Mouse (Mus musculus) bone marrow macrophage, adult 2 months (primary cell): ENCODE measurements at regions not wholly inside any gene's neighbourhood (a gene's known extent, or its start where the extent isn't known, plus 50 kb on each side); places are given as distances from the start of the nearest gene placed in this dataset.

Experiments used
- H3K27ac ChIP-seq: 2 replicates; pipeline ENCODE4 v1.5.1; 2012; ENCODE audit warnings: low read depth, low read length; ENCODE audit not compliant: insufficient read depth
- H3K4me1 ChIP-seq: 2 replicates; pipeline ENCODE4 v1.6.1; 2012; ENCODE audit warnings: low read length; ENCODE audit not compliant: control insufficient read depth, insufficient read depth
- H3K4me3 ChIP-seq: 2 replicates; pipeline ENCODE4 v1.5.1; 2012; ENCODE audit warnings: mild to moderate bottlenecking, low read length, moderate library complexity; ENCODE audit not compliant: insufficient read depth
- CTCF ChIP-seq: IDR thresholded peaks from 2 replicates; pipeline ENCODE4 v1.5.1; 2012; ENCODE audit warnings: low read depth, mild to moderate bottlenecking, low read length, moderate library complexity
- POLR2A ChIP-seq: IDR thresholded peaks from 2 replicates; pipeline ENCODE4 v1.6.1; 2012; ENCODE audit warnings: mild to moderate bottlenecking, low read depth, low read length, borderline replicate concordance

- no peaks in the 10 kb centered on the region for H3K4me1 ChIP-seq
- no peak overlapping the region for H3K27ac ChIP-seq
- H3K4me3 ChIP-seq = no peak overlapping the region
- TF ChIP-seq CTCF (no peak), POLR2A (no peak)
Measured at GRCm38 (mm10) chr6:84514623-84515022, 79.1 kb downstream of the Cyp26b1 start.

- no peak overlapping the region for H3K27ac ChIP-seq
- H3K4me3 ChIP-seq = no peak overlapping the region
- no peak for TF ChIP-seq POLR2A
- no peak for TF ChIP-seq CTCF
- H3K4me1 ChIP-seq = no peaks in the 10 kb centered on the region
Measured at GRCm38 (mm10) chr6:84508598-84508997, 85.1 kb downstream of the Cyp26b1 start.

GRCm38 (mm10) chr6:84506675-84507074, 87.0 kb downstream of the Cyp26b1 start:
- no peaks in the 10 kb centered on the region for H3K4me1 ChIP-seq
- no peak for TF ChIP-seq POLR2A
- TF ChIP-seq CTCF = no peak
- no peak overlapping the region for H3K27ac ChIP-seq
- no peak overlapping the region for H3K4me3 ChIP-seq

- H3K27ac ChIP-seq = no peak overlapping the region
- TF ChIP-seq POLR2A (no peak), CTCF (no peak)
- H3K4me3 ChIP-seq = no peak overlapping the region
- H3K4me1 ChIP-seq = no peaks in the 10 kb centered on the region
Measured at GRCm38 (mm10) chr6:84500255-84500886, 93.3 kb downstream of the Cyp26b1 start.

GRCm38 (mm10) chr6:84498076-84498475, 95.6 kb downstream of the Cyp26b1 start:
- Histone ChIP-seq H3K27ac (no peak overlapping the region), H3K4me3 (no peak overlapping the region), H3K4me1 (no peaks in the 10 kb centered on the region)
- no peak for TF ChIP-seq CTCF
- TF ChIP-seq POLR2A = no peak

- TF ChIP-seq POLR2A = no peak
- no peak for TF ChIP-seq CTCF
- no peak overlapping the region for H3K27ac ChIP-seq
- H3K4me3 ChIP-seq = no peak overlapping the region
- H3K4me1 ChIP-seq = no peaks in the 10 kb centered on the region
Measured at GRCm38 (mm10) chr6:84493676-84494075, 100.0 kb downstream of the Cyp26b1 start.

- H3K4me3 ChIP-seq = no peak overlapping the region
- H3K27ac ChIP-seq = no peak overlapping the region
- no peaks in the 10 kb centered on the region for H3K4me1 ChIP-seq
- TF ChIP-seq CTCF (no peak), POLR2A (no peak)
Measured at GRCm38 (mm10) chr6:84493169-84493568, 100.5 kb downstream of the Cyp26b1 start.

GRCm38 (mm10) chr6:84492594-84492993, 101.1 kb downstream of the Cyp26b1 start:
- H3K4me3 ChIP-seq = no peak overlapping the region
- no peak overlapping the region for H3K27ac ChIP-seq
- TF ChIP-seq CTCF (no peak), POLR2A (no peak)
- H3K4me1 ChIP-seq = no peaks in the 10 kb centered on the region

GRCm38 (mm10) chr6:84491106-84491505, 102.6 kb downstream of the Cyp26b1 start:
- TF ChIP-seq POLR2A (no peak), CTCF (no peak)
- Histone ChIP-seq H3K27ac (no peak overlapping the region), H3K4me1 (no peaks in the 10 kb centered on the region), H3K4me3 (no peak overlapping the region)

- H3K4me3 ChIP-seq = no peak overlapping the region
- H3K27ac ChIP-seq = no peak overlapping the region
- TF ChIP-seq CTCF (no peak), POLR2A (no peak)
- H3K4me1 ChIP-seq = no peaks in the 10 kb centered on the region
Measured at GRCm38 (mm10) chr6:84481205-84481604, 112.5 kb downstream of the Cyp26b1 start.
